Mouse (Mus musculus): ENCODE data around the gene C1rl. TPM values are rescaled to one million over a fixed set of nuclear protein-coding genes. Genes with fewer than 3 reads are reported as not detected.
"Not testable (repeated sequence)": the region's sequence is repeated elsewhere in the genome, so short reads cannot be mapped to it uniquely, and the experiment has no call there.

C1rl gene
- polyA plus RNA-seq, 1 experiment = 1.2 TPM

DNA sequence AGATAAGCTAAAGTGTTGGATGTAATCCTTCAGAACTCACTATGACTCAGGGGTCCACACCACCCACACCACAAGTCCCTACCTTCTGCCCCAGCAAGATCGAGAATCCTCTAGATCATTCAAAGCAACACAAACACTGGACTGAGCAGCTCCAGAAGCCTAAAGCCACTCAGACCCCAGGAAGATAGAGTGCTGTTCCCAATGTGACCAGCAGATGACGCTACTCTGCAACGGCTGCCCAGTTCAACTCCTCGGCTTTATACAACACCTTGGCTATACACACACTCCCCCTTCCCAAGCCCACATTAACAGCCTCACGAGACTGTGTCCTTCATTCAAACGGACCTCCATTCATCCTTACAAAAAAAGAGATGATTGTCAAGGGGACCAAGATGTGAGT, 20.1 kb upstream of the C1rl start:
- H3K79me2 ChIP-seq (ENCODE audit: control insufficient read depth, insufficient read depth) = no peaks in the 10 kb centered on the region
- H3K36me3 ChIP-seq (ENCODE audit: control insufficient read depth, insufficient read depth) = no peaks in the 10 kb centered on the region
- TF ChIP-seq TCF3 (IDR thresholded peaks at IDR 0.05; ENCODE audit: insufficient read length, low read depth) (no peak), MAX (IDR thresholded peaks at IDR 0.05; ENCODE audit: low read depth) (no peak), USF1 (IDR thresholded peaks at IDR 0.05; ENCODE audit: low read depth) (no peak), POLR2AphosphoS2 (IDR thresholded peaks at IDR 0.05; ENCODE audit: insufficient read length, low read depth) (no peak), POLR2A (IDR thresholded peaks at IDR 0.05; ENCODE audit: insufficient read length, low read depth) (no peak), TCF12 (IDR thresholded peaks at IDR 0.05; ENCODE audit: insufficient read depth, poor library complexity, severe bottlenecking) (no peak), SRF (IDR thresholded peaks at IDR 0.05; ENCODE audit: control insufficient read depth, insufficient read length, low read depth) (no peak), REST (IDR thresholded peaks at IDR 0.05; ENCODE audit: insufficient read depth, insufficient read length) (no peak), E2F4 (IDR thresholded peaks at IDR 0.05; ENCODE audit: insufficient read depth) (no peak), CEBPB (IDR thresholded peaks at IDR 0.05; ENCODE audit: insufficient read depth, poor library complexity, severe bottlenecking) (no peak), MYOG (IDR thresholded peaks at IDR 0.05; ENCODE audit: control insufficient read depth in 1 of 3, insufficient read depth in 1 of 3, insufficient read length in 2 of 3, low read depth in 2 of 3) (no peak), MYOD1 (IDR thresholded peaks at IDR 0.05; ENCODE audit: control insufficient read depth in 1 of 3, insufficient read length in 2 of 3, low read depth in 2 of 3) (no peak)
- no peak overlapping the region for H3ac ChIP-seq (ENCODE audit: control insufficient read depth, insufficient read length)
- no peak overlapping the region for H3K4me2 ChIP-seq (ENCODE audit: low read depth)
- peaks cover 6% of the 10 kb centered on the region for H3K27me3 ChIP-seq (ENCODE audit: control insufficient read depth, insufficient read depth, insufficient read length)
- H3K4me3 ChIP-seq = no peak overlapping the region

GRCm38 (mm10) chr6:124474621-124475020, 18.3 kb upstream of the C1rl start:
- no peaks in the 10 kb centered on the region for H3K79me2 ChIP-seq (ENCODE audit: control insufficient read depth, insufficient read depth)
- H3K36me3 ChIP-seq (ENCODE audit: control insufficient read depth, insufficient read depth) = no peaks in the 10 kb centered on the region
- peaks cover 4% of the 10 kb centered on the region for H3K27me3 ChIP-seq (ENCODE audit: control insufficient read depth, insufficient read depth, insufficient read length)
- H3K4me2 ChIP-seq (ENCODE audit: low read depth) = peak overlapping the region; percentile 77
- TF ChIP-seq E2F4 (IDR thresholded peaks at IDR 0.05; ENCODE audit: insufficient read depth) (peak; percentile 39), POLR2A (IDR thresholded peaks at IDR 0.05; ENCODE audit: insufficient read length, low read depth) (peak; percentile 71), SRF (IDR thresholded peaks at IDR 0.05; ENCODE audit: control insufficient read depth, insufficient read length, low read depth) (no peak), POLR2AphosphoS2 (IDR thresholded peaks at IDR 0.05; ENCODE audit: insufficient read length, low read depth) (peak; percentile 85)
- peak overlapping the region; percentile 54 for H3K4me3 ChIP-seq
- H3ac ChIP-seq (ENCODE audit: control insufficient read depth, insufficient read length) = peak overlapping the region; percentile 46

DNA sequence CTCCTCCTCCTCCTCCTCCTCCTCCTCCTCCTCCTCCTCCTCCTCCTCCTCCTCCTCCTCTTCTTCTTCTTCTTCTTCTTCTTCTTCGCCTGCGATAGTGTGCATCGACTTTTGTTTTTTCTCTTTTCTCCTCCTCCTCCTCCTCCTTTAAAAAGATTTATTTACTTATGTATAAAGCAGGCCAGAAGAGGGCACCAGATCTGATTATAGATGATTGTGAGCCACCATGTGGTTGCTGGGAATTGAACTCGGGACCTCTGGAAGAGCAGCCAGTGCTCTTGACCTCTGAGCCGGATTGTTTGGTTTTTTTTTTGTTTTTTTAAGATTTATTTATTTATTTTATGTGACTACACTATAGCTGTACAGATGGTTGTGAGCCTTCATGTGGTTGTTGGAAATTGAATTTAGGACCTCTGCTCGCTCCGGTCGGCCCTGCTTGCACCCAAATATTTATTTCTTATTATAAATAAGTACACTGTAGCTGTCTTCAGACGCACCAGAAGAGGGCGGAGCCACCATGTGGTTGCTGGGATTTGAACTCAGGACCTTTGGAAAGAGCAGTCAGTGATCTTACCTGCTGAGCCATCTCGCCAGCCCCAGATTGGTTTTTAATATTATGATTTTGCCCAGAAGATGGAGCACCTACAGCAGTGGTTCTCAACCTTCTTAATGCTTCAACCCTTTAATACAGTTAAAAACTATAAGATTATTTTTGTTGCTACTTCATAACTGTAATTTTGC, 17.4 kb upstream of the C1rl start:
- Histone ChIP-seq H3ac (ENCODE audit: control insufficient read depth, insufficient read length) (peak overlapping the region; percentile 46), H3K4me3 (peak overlapping the region; percentile 54), H3K4me2 (ENCODE audit: low read depth) (peak overlapping the region; percentile 60)
- H3K79me2 ChIP-seq (ENCODE audit: control insufficient read depth, insufficient read depth); H3K36me3 ChIP-seq (ENCODE audit: control insufficient read depth, insufficient read depth); H3K27me3 ChIP-seq (ENCODE audit: control insufficient read depth, insufficient read depth, insufficient read length): not testable (repeated sequence)

DNA sequence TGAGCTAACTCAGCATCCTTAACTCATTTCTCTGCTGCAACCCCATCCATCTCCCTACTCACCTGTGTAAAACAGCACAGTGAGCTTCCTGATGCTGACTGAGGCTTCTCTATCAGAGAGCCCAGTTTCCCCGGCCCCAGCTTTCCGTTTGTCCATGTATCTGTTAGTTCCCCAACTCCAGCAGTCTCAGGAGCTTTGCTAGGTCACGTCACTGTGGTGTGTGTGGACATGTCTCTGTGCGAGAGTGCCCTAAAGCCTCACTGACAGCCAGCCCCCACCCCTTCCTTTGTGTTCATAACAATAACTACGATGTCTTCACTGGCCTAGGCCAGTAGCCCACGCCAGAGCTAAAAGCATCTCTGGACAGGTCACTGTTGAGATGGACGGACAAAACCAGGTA, 16.7 kb upstream of the C1rl start:
- peak overlapping the region; percentile 60 for H3K4me2 ChIP-seq (ENCODE audit: low read depth)
- peak overlapping the region; percentile 54 for H3K4me3 ChIP-seq
- no peaks in the 10 kb centered on the region for H3K79me2 ChIP-seq (ENCODE audit: control insufficient read depth, insufficient read depth)
- H3K36me3 ChIP-seq (ENCODE audit: control insufficient read depth, insufficient read depth) = no peaks in the 10 kb centered on the region
- no peaks in the 10 kb centered on the region for H3K27me3 ChIP-seq (ENCODE audit: control insufficient read depth, insufficient read depth, insufficient read length)
- no peak for TF ChIP-seq TCF12 (IDR thresholded peaks at IDR 0.05; ENCODE audit: insufficient read depth, poor library complexity, severe bottlenecking)
- peak; percentile 26 for TF ChIP-seq POLR2A (IDR thresholded peaks at IDR 0.05; ENCODE audit: insufficient read length, low read depth)
- peak; percentile 47 for TF ChIP-seq POLR2AphosphoS2 (IDR thresholded peaks at IDR 0.05; ENCODE audit: insufficient read length, low read depth)
- H3ac ChIP-seq (ENCODE audit: control insufficient read depth, insufficient read length) = no peak overlapping the region

DNA sequence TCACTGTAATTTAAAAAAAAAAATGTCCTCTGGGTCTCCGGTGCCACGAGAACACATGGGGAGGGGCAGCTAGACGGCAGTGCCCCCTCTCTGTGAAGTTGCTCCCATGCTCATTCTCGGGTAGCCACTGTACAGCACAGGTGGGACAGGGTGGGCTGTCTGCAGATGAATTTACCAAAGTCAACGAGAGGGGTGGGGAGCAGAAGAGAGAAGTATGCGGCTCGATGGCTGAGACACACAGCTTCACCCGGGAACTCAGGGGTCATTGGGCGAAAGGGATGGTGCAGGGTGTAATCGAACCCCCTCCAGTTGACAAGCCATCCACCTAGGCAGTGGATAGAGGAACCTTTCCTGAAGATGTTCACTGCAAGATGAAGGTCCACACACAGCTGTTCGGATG, 16.1 kb upstream of the C1rl start:
- H3K36me3 ChIP-seq (ENCODE audit: control insufficient read depth, insufficient read depth) = no peaks in the 10 kb centered on the region
- H3K4me2 ChIP-seq (ENCODE audit: low read depth) = peak overlapping the region; percentile 60
- H3K4me3 ChIP-seq = peak overlapping the region; percentile 54
- H3ac ChIP-seq (ENCODE audit: control insufficient read depth, insufficient read length) = no peak overlapping the region
- no peaks in the 10 kb centered on the region for H3K27me3 ChIP-seq (ENCODE audit: control insufficient read depth, insufficient read depth, insufficient read length)
- no peak for TF ChIP-seq POLR2AphosphoS2 (IDR thresholded peaks at IDR 0.05; ENCODE audit: insufficient read length, low read depth)
- TF ChIP-seq MAX (IDR thresholded peaks at IDR 0.05; ENCODE audit: low read depth) = no peak
- TF ChIP-seq E2F4 (IDR thresholded peaks at IDR 0.05; ENCODE audit: insufficient read depth) = no peak
- TF ChIP-seq POLR2A (IDR thresholded peaks at IDR 0.05; ENCODE audit: insufficient read length, low read depth) = no peak
- TF ChIP-seq USF1 (IDR thresholded peaks at IDR 0.05; ENCODE audit: low read depth) = no peak
- no peaks in the 10 kb centered on the region for H3K79me2 ChIP-seq (ENCODE audit: control insufficient read depth, insufficient read depth)

DNA sequence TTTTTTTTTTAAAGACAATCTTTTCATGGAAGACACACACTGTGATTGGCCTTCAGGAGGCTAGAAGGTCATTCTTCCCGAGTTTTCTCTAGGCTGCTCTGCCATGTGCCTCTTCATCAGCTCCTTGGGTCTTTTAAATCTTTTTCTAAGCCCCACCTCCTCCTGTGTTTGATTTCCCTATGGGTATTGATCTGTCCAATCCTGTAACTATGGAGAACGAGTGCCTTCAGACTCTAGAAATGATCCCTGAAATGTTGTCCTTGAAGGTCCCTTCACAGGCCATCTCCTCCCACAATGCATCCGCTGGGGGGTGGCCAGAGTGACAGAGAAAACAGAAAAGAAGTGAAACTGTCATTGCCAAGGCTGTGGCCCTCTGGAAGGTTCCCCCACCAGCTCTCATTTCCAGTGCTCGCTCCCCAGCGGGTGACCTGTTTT, 15.7 kb upstream of the C1rl start:
- no peaks in the 10 kb centered on the region for H3K36me3 ChIP-seq (ENCODE audit: control insufficient read depth, insufficient read depth)
- no peaks in the 10 kb centered on the region for H3K27me3 ChIP-seq (ENCODE audit: control insufficient read depth, insufficient read depth, insufficient read length)
- no peak overlapping the region for H3ac ChIP-seq (ENCODE audit: control insufficient read depth, insufficient read length)
- TF ChIP-seq REST (IDR thresholded peaks at IDR 0.05; ENCODE audit: insufficient read depth, insufficient read length) = no peak
- no peak for TF ChIP-seq TCF12 (IDR thresholded peaks at IDR 0.05; ENCODE audit: insufficient read depth, poor library complexity, severe bottlenecking)
- no peak for TF ChIP-seq E2F4 (IDR thresholded peaks at IDR 0.05; ENCODE audit: insufficient read depth)
- TF ChIP-seq TCF3 (IDR thresholded peaks at IDR 0.05; ENCODE audit: insufficient read length, low read depth) = no peak
- TF ChIP-seq POLR2AphosphoS2 (IDR thresholded peaks at IDR 0.05; ENCODE audit: insufficient read length, low read depth) = no peak
- no peak for TF ChIP-seq MAX (IDR thresholded peaks at IDR 0.05; ENCODE audit: low read depth)
- no peak for TF ChIP-seq CEBPB (IDR thresholded peaks at IDR 0.05; ENCODE audit: insufficient read depth, poor library complexity, severe bottlenecking)
- TF ChIP-seq MYOD1 (IDR thresholded peaks at IDR 0.05; ENCODE audit: control insufficient read depth in 1 of 3, insufficient read length in 2 of 3, low read depth in 2 of 3) = no peak
- TF ChIP-seq MYOG (IDR thresholded peaks at IDR 0.05; ENCODE audit: control insufficient read depth in 1 of 3, insufficient read depth in 1 of 3, insufficient read length in 2 of 3, low read depth in 2 of 3) = no peak
- TF ChIP-seq SRF (IDR thresholded peaks at IDR 0.05; ENCODE audit: control insufficient read depth, insufficient read length, low read depth) = no peak
- TF ChIP-seq USF1 (IDR thresholded peaks at IDR 0.05; ENCODE audit: low read depth) = no peak
- TF ChIP-seq POLR2A (IDR thresholded peaks at IDR 0.05; ENCODE audit: insufficient read length, low read depth) = no peak
- H3K4me2 ChIP-seq (ENCODE audit: low read depth) = peak overlapping the region; percentile 60
- no peak overlapping the region for H3K4me3 ChIP-seq
- H3K79me2 ChIP-seq (ENCODE audit: control insufficient read depth, insufficient read depth) = no peaks in the 10 kb centered on the region
